Mouse (Mus musculus) T-helper 2 cell (primary cell): ENCODE data around the gene Ppp3ca.

Experiments used
- in situ Hi-C: fragments of 300-600 bp; cut with MboI, MseI; formaldehyde crosslinking; loops from one replicate; pipeline ENCODE4 v1.15.1; 2025; ENCODE audit warnings: high pct_unique_total_duplicates

The Ppp3ca gene

DNA sequence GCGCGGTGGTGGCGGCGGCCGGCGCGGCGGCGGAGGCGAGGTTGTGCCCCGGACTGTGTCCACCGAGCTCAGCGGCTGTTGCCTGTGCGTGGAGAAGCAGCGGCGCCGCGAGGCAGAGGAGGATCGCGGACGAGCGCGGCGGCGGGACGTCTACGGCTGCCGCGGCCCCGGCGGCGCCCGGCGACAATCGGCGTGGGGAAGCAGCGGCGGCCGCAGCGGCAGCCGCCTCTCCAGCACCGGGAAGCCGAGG, at the start of gene Ppp3ca:
Ppp3ca (plus strand) TSS at position 15 of the 250 bp plus-strand sequence.
- in situ Hi-C loops, result no loop called here

DNA sequence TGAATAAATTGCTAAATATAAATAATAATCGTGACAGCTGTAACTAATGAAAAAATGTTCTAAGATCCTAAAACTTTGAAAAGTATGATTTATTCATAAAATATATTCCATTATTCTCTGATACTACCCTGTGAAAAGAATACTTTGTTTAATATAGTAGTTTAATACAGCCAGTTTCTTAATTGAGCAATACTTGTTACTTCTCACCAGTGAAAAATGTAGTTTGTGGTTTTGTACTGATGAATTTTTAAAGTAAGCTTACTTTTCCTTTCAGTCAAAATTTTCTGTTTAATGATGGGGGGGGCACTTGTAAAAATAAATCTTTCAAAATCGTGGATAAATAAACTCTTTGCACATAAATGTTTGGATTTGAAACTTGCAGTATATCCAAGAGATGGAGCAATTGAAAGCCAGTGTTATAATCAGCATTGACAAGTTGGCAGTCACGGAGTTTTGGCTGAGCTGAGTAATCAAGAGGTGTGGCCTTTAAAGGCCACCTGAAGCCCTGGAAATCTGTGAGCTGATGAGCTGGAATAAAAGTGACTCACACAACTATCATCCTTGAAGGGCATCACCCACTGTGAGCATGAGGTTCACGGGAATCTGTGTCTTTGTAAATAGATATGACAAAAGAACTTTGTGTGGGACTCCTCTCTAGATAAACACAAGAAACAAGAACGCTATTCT, 29.2 kb upstream of the Ppp3ca start:
- in situ Hi-C loops, result no loop called here

DNA sequence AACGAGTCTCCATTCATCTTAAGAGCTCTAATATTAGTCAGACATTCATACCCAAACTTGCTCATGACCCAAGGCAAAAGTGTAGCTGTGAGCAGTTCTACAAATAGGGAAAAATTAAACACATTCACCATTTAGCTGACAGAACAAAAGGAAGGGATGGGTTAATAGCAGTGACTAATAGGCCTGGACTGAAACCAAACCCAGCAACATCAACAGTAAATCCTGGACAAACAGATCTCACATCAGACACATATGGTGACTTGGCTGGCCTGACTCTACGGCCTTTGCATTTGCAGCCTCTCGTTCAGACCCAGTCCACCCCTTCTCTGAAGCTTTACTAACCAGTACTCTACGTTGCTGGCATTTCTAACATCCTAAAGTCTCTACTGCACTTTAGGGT, 19.0 kb upstream of the Ppp3ca start:
- in situ Hi-C loops, result no loop called here

DNA sequence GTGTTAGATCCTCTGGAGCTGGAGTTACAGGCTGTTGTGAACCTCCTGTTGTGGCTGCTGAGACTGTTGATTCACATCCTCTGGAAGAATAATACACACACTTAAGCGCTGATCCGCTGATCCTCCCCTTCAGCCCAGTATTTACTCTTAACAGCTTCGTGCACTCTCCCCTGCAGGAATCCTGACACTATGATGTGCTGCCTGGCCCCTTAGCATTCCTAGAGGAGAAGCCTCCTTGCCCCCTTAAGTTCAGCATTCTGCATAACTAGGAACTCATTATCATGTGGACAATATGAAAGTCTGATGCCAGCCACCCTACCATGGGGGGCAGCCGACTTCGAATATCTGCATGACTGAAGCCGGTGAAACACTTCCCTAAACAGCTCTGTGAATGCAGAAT, 18.4 kb upstream of the Ppp3ca start:
- in situ Hi-C loops, result no loop called here

DNA sequence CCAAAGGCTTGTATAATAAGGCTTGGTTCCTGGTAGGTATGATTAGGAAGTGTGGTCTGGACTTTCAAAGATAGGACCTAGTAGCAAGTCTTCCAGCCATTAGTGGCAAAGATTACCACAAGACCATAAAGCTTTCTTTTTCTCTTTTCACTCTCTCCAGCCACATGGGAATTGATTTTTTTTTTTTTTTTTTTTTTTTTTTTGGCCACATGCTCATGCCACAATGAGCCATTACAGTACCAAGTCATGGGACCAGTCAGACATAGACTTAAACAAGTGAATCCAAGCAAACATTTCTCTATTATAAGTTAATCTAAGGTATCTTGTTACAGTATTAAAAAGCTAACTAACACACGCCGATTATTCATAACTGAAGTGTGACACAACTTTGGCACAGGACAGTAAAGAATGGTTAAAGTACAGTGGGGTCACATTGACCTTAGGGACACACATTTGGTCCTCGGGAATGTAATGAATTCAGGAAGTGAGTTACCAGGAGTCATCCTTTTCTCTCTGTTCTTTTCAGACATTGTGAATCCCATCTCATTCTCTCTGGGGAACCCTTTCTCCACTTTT, 13.4 kb upstream of the Ppp3ca start:
- in situ Hi-C loops, result no loop called here

DNA sequence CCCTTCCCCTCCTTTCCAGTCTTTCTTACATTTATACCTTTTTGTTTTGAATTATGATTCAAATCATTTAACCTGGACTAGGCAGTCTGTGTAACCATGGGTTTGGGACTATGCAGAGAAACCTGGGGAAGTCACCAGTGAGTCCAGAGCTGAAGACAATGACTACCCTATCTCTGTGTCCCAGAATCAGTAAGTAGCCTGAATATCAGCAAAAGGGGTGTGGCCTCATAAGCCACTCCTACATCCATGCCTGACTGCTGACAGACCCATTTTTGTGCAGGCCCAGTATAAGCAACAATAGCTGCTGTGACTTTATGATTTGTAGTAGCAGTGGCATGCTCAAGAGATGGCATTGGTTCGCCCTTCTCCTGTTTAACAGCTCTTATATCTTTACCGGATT, 11.2 kb upstream of the Ppp3ca start:
- in situ Hi-C loops, result no loop called here

DNA sequence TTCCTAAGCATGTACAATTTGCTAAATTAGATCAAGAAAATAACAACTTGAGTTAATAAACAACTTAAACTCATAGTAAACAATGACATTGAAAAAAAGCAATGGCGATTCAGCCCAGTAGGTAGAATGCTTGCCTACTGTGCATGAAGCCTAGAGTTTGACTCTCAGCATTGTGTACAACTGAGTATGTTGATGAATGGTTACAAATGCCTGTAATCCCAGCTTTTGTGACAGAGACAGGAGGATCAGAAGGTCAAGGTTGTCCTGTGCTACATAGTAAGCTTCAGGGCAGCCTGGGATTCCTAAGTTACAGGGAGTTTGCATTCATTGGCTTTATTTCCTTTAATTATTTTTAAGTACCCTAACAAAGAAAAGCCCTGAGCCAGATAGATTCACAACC, 4.8 kb upstream of the Ppp3ca start:
- in situ Hi-C loops, result loop anchor here (5.0 kb wide), 1 partner anchor 87 kb away; no protein-coding TSS in a partner anchor

DNA sequence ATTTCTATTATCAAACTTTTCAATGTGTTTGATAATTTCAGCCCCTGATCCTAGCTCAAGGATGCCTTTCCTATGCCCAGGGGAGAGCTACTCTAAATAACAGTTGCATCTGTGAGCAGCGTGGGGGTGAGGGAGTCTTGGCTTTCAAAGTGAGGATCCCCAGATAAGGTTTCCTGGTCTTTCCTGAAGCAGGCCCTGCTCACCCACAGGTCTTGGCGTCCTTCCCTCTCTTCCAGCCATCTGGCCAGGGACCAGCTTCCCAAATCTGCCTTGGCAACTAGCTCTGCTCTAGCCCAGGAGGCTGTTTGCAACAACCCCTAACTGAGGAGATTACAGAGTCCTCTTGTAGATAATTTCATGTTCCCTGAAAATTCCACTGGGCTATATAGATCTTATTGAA, 1.9 kb upstream of the Ppp3ca start:
- in situ Hi-C loops, result loop anchor here (5.0 kb wide), 1 partner anchor 84 kb away; no protein-coding TSS in a partner anchor

DNA sequence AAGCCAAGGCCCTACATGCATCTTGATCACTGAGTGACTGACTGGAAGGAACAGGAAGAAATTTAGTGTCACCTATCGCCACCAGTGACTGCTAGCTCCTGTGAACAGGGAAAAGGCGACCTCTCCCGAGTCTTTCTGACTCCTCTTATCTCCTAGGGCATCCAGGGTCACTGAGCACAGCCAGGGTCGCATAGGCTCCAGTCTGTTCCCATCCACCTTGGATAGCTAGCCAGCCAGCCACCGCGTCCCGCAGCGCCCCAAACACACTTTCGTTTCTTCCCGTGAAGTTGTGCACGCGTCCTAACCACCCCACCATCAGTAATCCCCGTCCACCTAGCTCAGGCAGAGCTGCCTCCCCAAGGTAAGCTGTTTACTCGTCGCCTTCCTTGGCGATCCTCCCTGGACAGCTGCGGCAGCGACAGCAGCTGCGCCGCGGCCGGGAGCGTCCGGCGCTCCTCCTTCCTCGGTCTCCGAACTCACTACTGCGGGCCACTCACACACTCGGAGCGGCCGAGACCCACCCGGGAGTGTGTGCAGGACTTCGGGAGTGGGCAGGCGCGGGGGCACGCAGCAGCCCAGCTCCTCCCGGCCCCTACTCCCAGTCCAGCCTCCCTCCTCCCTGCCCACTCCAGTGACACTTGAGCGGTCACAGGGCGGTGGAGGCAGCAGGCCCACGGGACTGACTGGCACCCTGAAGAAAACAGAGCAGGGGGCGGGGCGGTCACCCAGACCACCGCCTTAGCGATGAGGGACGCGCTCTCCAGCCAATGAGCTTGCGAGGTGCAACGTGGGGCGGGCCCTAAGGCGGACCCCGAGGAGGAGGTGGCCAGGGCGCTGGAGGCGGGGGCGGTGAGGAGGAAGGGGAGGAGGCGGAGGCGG, 454 bp upstream of the Ppp3ca start:
- in situ Hi-C loops, result loop anchor here (5.0 kb wide), 1 partner anchor 83 kb away; no protein-coding TSS in a partner anchor

DNA sequence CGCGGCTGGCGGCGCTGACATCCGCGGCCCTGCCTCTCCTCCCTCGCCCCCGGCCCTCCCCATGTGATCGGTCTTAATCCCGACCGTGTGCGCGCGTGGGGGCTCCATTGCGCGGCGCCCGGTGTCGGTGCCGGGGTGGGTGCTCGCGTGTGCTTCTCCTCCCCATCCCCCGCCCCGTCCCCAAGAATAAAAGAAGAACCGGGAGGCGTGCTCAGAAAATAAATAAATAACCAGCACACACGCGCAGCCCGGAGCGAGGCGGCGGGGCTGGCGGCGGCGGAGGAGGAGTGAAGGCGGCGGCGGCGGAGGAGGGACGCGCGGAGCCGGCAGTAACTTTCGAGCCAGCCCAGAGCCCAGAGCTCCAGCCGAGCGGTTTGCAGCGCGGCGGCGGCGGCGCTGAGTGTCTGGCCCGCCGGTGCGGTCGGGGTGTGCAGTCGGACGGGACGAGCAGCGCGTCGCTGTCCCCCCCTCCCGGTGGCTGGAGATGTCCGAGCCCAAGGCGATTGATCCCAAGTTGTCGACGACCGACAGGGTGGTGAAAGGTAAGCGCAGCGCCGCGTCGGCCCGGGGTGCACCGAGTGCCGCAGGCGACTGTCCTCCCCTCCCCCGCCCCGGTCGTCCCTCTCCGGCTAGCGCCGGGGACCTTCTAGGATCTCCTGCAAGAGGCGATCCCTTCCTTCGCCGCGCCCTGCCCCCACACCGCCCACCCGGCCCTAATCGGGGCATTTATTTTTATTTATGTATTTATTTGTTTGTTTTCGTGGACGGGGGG, 622 bp downstream of the Ppp3ca start:
- in situ Hi-C loops, result no loop called here

DNA sequence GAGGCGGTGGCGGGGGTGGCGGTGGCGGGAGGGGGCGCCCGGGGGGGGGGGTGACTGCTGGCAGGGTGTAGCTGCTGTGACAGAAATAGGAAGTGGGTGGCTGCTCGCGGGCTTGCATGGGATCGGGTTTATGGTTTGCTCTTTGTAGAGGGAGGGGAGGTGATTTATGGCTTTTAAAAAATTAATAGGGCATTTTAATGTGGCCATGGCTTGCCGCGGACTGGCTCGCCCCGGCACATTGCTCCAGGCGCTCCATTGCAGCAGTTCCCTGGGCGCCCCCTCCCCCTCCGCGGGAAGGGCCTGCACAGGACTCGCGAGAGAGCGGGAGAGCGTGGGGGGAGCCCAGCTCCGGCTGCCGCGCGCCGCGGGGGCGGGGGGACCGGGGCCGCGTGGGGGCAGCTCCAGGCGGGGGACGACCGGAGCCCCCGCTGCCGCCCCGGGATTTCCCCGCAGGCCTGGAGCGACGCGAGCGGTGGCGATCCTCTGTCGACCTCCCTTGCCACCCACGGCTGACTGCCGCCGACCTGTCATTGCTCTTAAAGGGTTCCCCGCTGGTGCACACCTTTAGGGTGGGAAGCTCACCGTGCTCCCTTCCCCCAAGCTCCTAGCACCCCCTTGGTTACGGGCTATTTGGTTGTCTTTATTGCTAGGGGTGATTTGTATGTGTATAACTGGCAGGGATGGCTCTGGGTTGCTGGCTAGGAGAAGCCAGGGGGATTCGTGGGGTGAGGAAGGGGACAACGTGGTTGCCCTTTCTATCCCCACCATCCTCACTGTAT, 1.4 kb downstream of the Ppp3ca start:
- in situ Hi-C loops, result no loop called here

DNA sequence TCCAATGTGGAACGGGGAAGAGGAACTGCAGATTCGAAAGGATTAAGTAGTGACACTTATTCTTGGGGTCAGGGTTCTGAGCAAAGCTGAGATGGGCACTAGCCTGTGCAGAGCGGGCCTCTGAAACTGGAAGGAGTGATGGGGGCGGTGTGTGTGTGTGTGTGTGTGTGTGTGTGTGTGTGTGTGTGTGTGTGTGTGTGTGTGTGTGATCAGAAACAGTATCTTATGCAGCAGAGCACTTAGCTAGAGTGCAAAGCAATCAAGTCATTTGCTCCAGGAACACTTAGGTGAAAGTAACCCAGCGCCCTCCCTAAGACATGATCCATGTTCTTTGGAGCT, 2.0 kb downstream of the Ppp3ca start:
- in situ Hi-C loops, result no loop called here

DNA sequence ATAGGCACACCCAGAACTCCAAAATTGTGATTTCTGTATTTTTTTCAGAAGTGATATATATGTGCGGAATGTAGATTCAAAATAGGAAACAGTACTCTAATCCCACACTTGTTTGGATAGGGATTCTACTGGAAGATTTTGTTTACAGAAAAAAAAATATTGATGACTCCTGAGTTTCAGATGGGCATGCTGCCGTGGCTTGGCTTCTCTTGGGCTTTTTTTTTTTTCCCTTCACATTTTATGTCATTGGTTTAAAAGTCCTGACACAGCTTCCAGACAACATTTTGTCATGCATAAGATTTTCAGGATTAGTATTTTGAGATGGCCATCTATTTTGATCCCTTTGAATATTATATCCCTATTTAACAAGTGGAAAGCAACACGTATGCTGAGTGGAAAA, 2.9 kb downstream of the Ppp3ca start:
- in situ Hi-C loops, result no loop called here

DNA sequence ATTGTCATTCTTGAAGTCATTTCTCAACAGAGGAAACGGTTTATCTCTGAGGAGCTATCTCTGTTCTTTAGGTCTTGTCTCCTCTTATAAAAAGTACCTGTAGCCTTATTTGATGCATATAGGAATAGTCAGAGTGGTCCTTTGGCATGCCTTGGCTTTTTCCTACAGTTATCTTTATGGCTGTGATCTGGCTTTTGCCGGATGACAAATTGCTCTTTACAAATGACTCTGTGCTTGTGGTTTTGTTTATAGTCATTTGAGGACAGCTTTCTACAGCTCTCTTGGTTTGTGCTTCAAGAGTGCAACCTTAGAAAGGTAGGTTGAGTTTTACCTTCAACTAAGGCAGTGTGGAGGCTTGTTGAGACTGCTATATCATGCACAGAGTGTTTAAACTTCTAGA, 3.4 kb downstream of the Ppp3ca start:
- in situ Hi-C loops, result no loop called here

DNA sequence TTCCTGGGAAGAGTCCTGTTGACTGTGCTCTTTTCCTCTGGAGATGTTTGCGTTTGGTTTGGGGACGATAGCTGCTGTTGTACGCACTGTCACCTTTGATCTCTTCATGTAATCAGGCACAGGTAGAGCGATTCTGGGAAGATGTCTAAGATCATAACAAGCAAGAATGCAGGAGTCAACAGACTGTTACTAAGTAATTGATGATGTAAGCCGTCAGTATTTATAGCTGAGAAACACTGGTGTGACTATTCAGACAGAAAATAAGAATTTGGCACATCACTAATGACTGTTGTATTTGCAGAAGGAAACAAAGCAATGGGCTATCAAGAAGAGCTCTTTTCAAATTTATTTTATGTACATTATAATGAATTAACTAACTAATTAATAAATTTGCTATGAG, 4.6 kb downstream of the Ppp3ca start:
- in situ Hi-C loops, result no loop called here

DNA sequence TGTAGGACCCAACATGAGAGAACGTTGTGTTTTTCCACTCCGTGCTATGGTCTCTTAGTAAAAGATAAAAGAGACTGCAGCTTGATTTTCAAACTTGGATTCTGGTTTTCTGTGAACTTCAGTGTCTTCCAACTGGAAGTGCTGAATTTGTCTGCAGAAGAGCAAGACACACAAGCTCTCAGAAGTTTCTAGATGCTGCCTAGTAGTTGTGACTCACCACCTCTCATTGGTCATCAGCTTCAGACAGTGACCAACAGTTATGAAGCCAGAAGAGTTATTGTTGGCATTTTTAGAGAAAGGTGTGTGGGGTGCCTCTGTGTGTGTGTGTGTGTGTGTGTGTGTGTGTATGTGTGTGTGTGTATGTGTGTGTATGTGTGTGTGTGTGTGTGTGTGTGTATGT, 7.1 kb downstream of the Ppp3ca start:
- in situ Hi-C loops, result no loop called here

DNA sequence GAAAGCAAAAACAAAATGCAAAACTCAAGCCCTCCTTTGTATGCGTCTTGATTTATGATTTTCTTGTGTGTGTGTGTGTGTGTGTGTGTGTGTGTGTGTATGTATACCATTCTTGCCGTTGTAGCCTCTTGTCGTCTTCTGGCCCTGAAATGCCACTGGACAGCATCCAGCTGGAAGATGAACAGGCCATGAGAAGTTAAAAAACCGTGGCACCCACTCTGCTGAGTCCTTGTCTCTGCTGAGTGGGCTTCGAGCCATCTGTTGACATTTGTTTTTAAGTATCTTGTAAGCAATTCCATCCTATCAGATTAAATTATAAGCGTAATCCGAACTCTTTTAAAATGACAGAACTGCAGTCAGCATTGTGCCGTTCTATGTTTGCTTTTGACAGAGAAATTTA, 8.5 kb downstream of the Ppp3ca start:
- in situ Hi-C loops, result no loop called here

DNA sequence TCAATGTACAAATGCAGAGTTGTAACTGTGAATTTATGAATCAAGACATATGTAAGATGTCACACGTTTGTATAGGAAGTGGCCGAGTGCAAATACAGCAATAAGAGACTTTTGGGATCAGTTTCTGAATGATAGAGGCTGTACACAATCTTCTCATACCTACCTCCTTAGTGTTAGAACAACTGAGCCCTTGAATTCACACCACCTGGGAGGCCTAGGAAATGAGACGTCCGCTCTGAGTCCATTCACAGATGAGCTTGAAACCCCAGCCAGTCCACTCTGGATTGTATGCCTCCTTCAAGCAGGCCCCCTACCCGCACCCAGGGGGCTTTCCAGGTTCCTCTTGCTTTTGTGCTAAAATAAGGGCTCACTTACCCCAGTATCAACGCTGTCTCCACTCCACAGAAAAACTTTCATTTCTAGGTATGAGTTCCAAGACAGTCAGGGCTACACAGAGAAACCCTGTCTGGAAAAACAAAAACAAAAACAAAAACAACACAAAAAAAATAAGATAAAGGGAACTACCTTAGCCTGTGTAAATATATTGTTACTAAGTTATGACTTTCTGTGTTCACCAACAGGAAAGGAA, 10.1 kb downstream of the Ppp3ca start:
- in situ Hi-C loops, result no loop called here

DNA sequence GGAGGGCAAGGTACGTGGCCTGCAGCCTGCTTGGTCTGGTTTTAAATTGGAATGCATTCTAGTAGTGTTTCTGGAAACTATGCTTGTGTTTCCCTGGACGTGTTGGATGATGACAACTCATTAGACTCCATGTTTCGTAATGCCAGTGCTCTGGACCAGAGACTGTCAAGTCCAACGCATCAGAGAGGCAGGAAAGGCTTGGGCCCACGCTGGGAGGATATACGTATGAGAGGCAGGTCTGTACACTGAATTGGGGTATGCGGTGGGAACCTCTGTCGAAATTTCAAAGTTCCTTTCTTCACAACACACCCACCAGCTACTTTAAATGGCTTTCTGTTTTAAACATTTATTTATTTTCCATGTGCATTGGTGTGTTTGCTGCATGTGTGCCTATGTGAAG, 12.3 kb downstream of the Ppp3ca start:
- in situ Hi-C loops, result no loop called here

DNA sequence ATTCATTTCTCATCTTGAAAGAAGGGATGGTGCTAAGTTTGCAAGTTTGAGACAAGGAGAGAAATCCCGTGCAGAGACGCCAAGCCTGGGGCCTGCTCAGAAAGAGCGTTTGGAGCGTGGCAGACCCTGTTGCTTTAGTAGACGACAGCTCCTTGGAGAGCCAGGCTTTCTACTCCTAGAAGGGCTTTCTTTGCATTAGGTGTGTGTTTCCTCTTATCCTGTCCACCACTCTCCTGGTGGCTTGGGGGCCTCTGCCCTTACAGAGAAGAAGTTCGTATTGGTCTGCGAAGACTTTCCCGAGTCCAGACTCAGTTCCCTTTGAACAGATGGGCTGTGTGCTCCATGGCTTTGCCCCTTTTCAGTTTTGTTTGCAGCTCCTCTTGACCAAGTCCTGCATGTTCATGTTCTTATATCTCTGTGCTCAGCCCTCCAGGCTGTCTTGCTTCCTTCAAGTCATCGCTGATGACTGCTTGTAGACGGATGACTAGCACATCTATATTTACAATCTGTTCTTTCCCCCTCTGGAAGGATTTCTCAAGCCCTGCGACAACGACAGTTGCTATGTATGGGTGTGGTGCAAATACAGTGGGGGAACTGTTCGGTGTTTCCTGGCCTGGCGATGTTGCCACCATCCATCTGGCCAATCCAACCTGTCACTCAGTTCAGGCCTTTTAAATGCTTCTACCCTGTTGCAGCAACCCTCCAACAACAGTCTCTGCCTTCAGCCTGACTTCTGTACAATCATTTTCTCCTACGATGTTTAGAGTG, 14.5 kb downstream of the Ppp3ca start:
- in situ Hi-C loops, result no loop called here
